Mouse (Mus musculus) CD4-positive naive resting alpha-beta T cell, adult 76 days (primary cell): ENCODE results near the gene Abcd3. TPM values are rescaled to one million over a fixed set of nuclear protein-coding genes. Genes with fewer than 3 reads are reported as not detected.

Experiments used
- total RNA-seq: library from RNA; stranded (reverse); gene quantifications from one replicate; pipeline ENCODE4 v1.2.4, GENCODE M21; 2023

The Abcd3 gene
- 12.8 TPM for total RNA-seq

GRCm38 (mm10) chr3:121814877-121815548 lies at the start of gene Abcd3:
Gene Abcd3 (minus strand): TSS chr3:121815302.

GRCm38 (mm10) chr3:121722971-121723844 lies 91.9 kb downstream of the Abcd3 start, which contains the start of gene F3:
Gene F3 (plus strand): TSS chr3:121723537.

Other genes starting within 250 kb of the Abcd3 start
- gene 4930432M17Rik, start 144.5 kb downstream of the Abcd3 start, total RNA-seq, result not detected
- gene F3, start 91.8 kb downstream of the Abcd3 start, total RNA-seq, result 0.29 TPM
- 16.7 TPM for gene Arhgap29, start 137.2 kb upstream of the Abcd3 start, total RNA-seq
- gene Abca4, start 229.1 kb upstream of the Abcd3 start, total RNA-seq, result not detected